Mouse (Mus musculus) testis, postnatal 10 days (tissue): Measurements from ENCODE around the gene Srebf1.

Experiments
- DNase-seq: peaks from one replicate; pipeline ENCODE4 v3.0.0; 2021; ENCODE audit warnings: low spot score

The Srebf1 gene

GRCm38 (mm10) chr11:60222469-60223236, at the start of gene Srebf1:
Gene Srebf1 (minus strand): TSS chr11:60222581.
- peak; percentile 92 for DNase-seq

GRCm38 (mm10) chr11:60268563-60268962, 46.2 kb upstream of the Srebf1 start:
- DNase-seq: no peak

GRCm38 (mm10) chr11:60265271-60265985, 43.0 kb upstream of the Srebf1 start:
- no peak for DNase-seq

GRCm38 (mm10) chr11:60264651-60265050, 42.3 kb upstream of the Srebf1 start:
- DNase-seq: no peak

GRCm38 (mm10) chr11:60262396-60262795, 40.0 kb upstream of the Srebf1 start:
- no peak for DNase-seq

- DNase-seq: no peak
Observed at GRCm38 (mm10) chr11:60260743-60261142, 38.4 kb upstream of the Srebf1 start.

- no peak for DNase-seq
Observed at GRCm38 (mm10) chr11:60257696-60258095, 35.3 kb upstream of the Srebf1 start.

GRCm38 (mm10) chr11:60256713-60257112, 34.3 kb upstream of the Srebf1 start:
- no peak for DNase-seq

GRCm38 (mm10) chr11:60256176-60256681, 33.8 kb upstream of the Srebf1 start:
- DNase-seq: no peak

- DNase-seq: no peak
Observed at GRCm38 (mm10) chr11:60255639-60256038, 33.3 kb upstream of the Srebf1 start.

GRCm38 (mm10) chr11:60255181-60255580, 32.8 kb upstream of the Srebf1 start:
- no peak for DNase-seq

- no peak for DNase-seq
Observed at GRCm38 (mm10) chr11:60254308-60254707, 31.9 kb upstream of the Srebf1 start.

- DNase-seq: no peak
Observed at GRCm38 (mm10) chr11:60253546-60253945, 31.2 kb upstream of the Srebf1 start.

GRCm38 (mm10) chr11:60250971-60251643, 28.7 kb upstream of the Srebf1 start:
- peak; percentile 56 for DNase-seq

- no peak for DNase-seq
Observed at GRCm38 (mm10) chr11:60249885-60250284, 27.5 kb upstream of the Srebf1 start.

GRCm38 (mm10) chr11:60248596-60249404, 26.4 kb upstream of the Srebf1 start:
- no peak for DNase-seq

GRCm38 (mm10) chr11:60247753-60248550, 25.6 kb upstream of the Srebf1 start:
- DNase-seq: no peak

- DNase-seq: no peak
Observed at GRCm38 (mm10) chr11:60246077-60246476, 23.7 kb upstream of the Srebf1 start.

- no peak for DNase-seq
Observed at GRCm38 (mm10) chr11:60244503-60245143, 22.2 kb upstream of the Srebf1 start.

- DNase-seq: no peak
Observed at GRCm38 (mm10) chr11:60240509-60240908, 18.1 kb upstream of the Srebf1 start.
